Mouse (Mus musculus): Measurements from ENCODE around the gene Kansl1. TPM values are rescaled to one million over a fixed set of nuclear protein-coding genes. Genes with fewer than 3 reads are reported as not detected.

The Kansl1 gene
- total RNA-seq, 1 experiment: 37.7 TPM

- peak; percentile 52; the same call in 1 of the 2 replicates for TF ChIP-seq HCFC1 (IDR thresholded peaks at IDR 0.05; ENCODE audit: borderline replicate concordance, insufficient read depth, low read length)
- TF ChIP-seq MAFK (IDR thresholded peaks at IDR 0.05; ENCODE audit: insufficient read depth, low read depth, low read length): no peak
- Histone ChIP-seq H3K4me1 (ENCODE audit: control insufficient read depth in 2 of 2, insufficient read depth in 2 of 2, low read length in 2 of 2, poor library complexity in 1 of 2) (peaks cover 4 to 17% of the 10 kb centered on the region in 2 experiments; a peak in 2 of 4 replicates), H3K27ac (ENCODE audit: insufficient read depth, low read depth, low read length, poor library complexity, severe bottlenecking) (peak overlapping the region; percentile 100), H3K9me3 (ENCODE audit: control insufficient read depth, insufficient read depth, low read depth, low read length) (no peaks in the 10 kb centered on the region), H3K4me3 (ENCODE audit: insufficient read depth in 1 of 2, low read depth in 1 of 2, low read length in 2 of 2, poor library complexity in 1 of 2, severe bottlenecking in 1 of 2) (peak overlapping the region; percentile 75 to 78), H3K36me3 (ENCODE audit: control insufficient read depth, insufficient read depth, low read length, poor library complexity, severe bottlenecking) (no peaks in the 10 kb centered on the region), H3K9ac (ENCODE audit: insufficient read depth, low read depth, low read length, poor library complexity, severe bottlenecking) (peak overlapping the region; percentile 96)
- in situ Hi-C loops (cut with MboI; ENCODE audit: low sequenced_read_pairs in 2 of 2, unreplicated experiment in 2 of 2): no loop called here
- peak; percentile 40 for DNase-seq (ENCODE audit: low read depth, low spot score)
Measured at GRCm38 (mm10) chr11:104441475-104442332, 27.0 kb downstream of the Kansl1 start.

GRCm38 (mm10) chr11:104440521-104441474, 27.9 kb downstream of the Kansl1 start:
- no peak for DNase-seq (ENCODE audit: low read depth, low spot score)
- peak overlapping the region; percentile 75 to 78 for H3K4me3 ChIP-seq (ENCODE audit: insufficient read depth in 1 of 2, low read depth in 1 of 2, low read length in 2 of 2, poor library complexity in 1 of 2, severe bottlenecking in 1 of 2)
- in situ Hi-C loops (cut with MboI; ENCODE audit: low sequenced_read_pairs in 2 of 2, unreplicated experiment in 2 of 2): no loop called here
- peaks cover 4 to 17% of the 10 kb centered on the region in 2 experiments; a peak in 2 of 4 replicates for H3K4me1 ChIP-seq (ENCODE audit: control insufficient read depth in 2 of 2, insufficient read depth in 2 of 2, low read length in 2 of 2, poor library complexity in 1 of 2)
- no peak for TF ChIP-seq MAFK (IDR thresholded peaks at IDR 0.05; ENCODE audit: insufficient read depth, low read depth, low read length)
- TF ChIP-seq CHD2 (IDR thresholded peaks at IDR 0.05; ENCODE audit: low read depth, low read length): no peak
- TF ChIP-seq HCFC1 (IDR thresholded peaks at IDR 0.05; ENCODE audit: borderline replicate concordance, insufficient read depth, low read length): no peak
- TF ChIP-seq ZNF384 (IDR thresholded peaks at IDR 0.05; ENCODE audit: low read depth, low read length): peak; percentile 76
- no peak for TF ChIP-seq ZC3H11A (IDR thresholded peaks at IDR 0.05; ENCODE audit: borderline replicate concordance, low read depth, low read length)
- H3K36me3 ChIP-seq (ENCODE audit: control insufficient read depth, insufficient read depth, low read length, poor library complexity, severe bottlenecking): no peaks in the 10 kb centered on the region
- peak overlapping the region; percentile 96 for H3K9ac ChIP-seq (ENCODE audit: insufficient read depth, low read depth, low read length, poor library complexity, severe bottlenecking)
- peak overlapping the region; percentile 100 for H3K27ac ChIP-seq (ENCODE audit: insufficient read depth, low read depth, low read length, poor library complexity, severe bottlenecking)
- H3K9me3 ChIP-seq (ENCODE audit: control insufficient read depth, insufficient read depth, low read depth, low read length): no peaks in the 10 kb centered on the region

- no peak for TF ChIP-seq ZNF384 (IDR thresholded peaks at IDR 0.05; ENCODE audit: low read depth, low read length)
- TF ChIP-seq CHD2 (IDR thresholded peaks at IDR 0.05; ENCODE audit: low read depth, low read length): no peak
- TF ChIP-seq ZC3H11A (IDR thresholded peaks at IDR 0.05; ENCODE audit: borderline replicate concordance, low read depth, low read length): no peak
- TF ChIP-seq MAFK (IDR thresholded peaks at IDR 0.05; ENCODE audit: insufficient read depth, low read depth, low read length): no peak
- TF ChIP-seq HCFC1 (IDR thresholded peaks at IDR 0.05; ENCODE audit: borderline replicate concordance, insufficient read depth, low read length): no peak
- in situ Hi-C loops (cut with MboI; ENCODE audit: low sequenced_read_pairs in 2 of 2, unreplicated experiment in 2 of 2): no loop called here
- Histone ChIP-seq H3K4me3 (ENCODE audit: insufficient read depth in 1 of 2, low read depth in 1 of 2, low read length in 2 of 2, poor library complexity in 1 of 2, severe bottlenecking in 1 of 2) (peak overlapping the region in 1 of 2 experiments; percentile 78; a peak in 2 of 4 replicates), H3K4me1 (ENCODE audit: control insufficient read depth in 2 of 2, insufficient read depth in 2 of 2, low read length in 2 of 2, poor library complexity in 1 of 2) (peaks cover 0 to 15% of the 10 kb centered on the region in 2 experiments; a peak in 2 of 4 replicates), H3K9me3 (ENCODE audit: control insufficient read depth, insufficient read depth, low read depth, low read length) (no peaks in the 10 kb centered on the region), H3K27ac (ENCODE audit: insufficient read depth, low read depth, low read length, poor library complexity, severe bottlenecking) (no peak overlapping the region), H3K36me3 (ENCODE audit: control insufficient read depth, insufficient read depth, low read length, poor library complexity, severe bottlenecking) (no peaks in the 10 kb centered on the region), H3K9ac (ENCODE audit: insufficient read depth, low read depth, low read length, poor library complexity, severe bottlenecking) (no peak overlapping the region)
- DNase-seq (ENCODE audit: low read depth, low spot score): no peak
Measured at GRCm38 (mm10) chr11:104439703-104440102, 29.0 kb downstream of the Kansl1 start.

GRCm38 (mm10) chr11:104438450-104438849, 30.2 kb downstream of the Kansl1 start:
- TF ChIP-seq CHD2 (IDR thresholded peaks at IDR 0.05; ENCODE audit: low read depth, low read length) (no peak), HCFC1 (IDR thresholded peaks at IDR 0.05; ENCODE audit: borderline replicate concordance, insufficient read depth, low read length) (no peak), ZNF384 (IDR thresholded peaks at IDR 0.05; ENCODE audit: low read depth, low read length) (no peak), MAFK (IDR thresholded peaks at IDR 0.05; ENCODE audit: insufficient read depth, low read depth, low read length) (no peak), ZC3H11A (IDR thresholded peaks at IDR 0.05; ENCODE audit: borderline replicate concordance, low read depth, low read length) (no peak)
- Histone ChIP-seq H3K36me3 (ENCODE audit: control insufficient read depth, insufficient read depth, low read length, poor library complexity, severe bottlenecking) (no peaks in the 10 kb centered on the region), H3K9me3 (ENCODE audit: control insufficient read depth, insufficient read depth, low read depth, low read length) (no peaks in the 10 kb centered on the region), H3K4me3 (ENCODE audit: insufficient read depth in 1 of 2, low read depth in 1 of 2, low read length in 2 of 2, poor library complexity in 1 of 2, severe bottlenecking in 1 of 2) (no peak overlapping the region), H3K9ac (ENCODE audit: insufficient read depth, low read depth, low read length, poor library complexity, severe bottlenecking) (no peak overlapping the region), H3K4me1 (ENCODE audit: control insufficient read depth in 2 of 2, insufficient read depth in 2 of 2, low read length in 2 of 2, poor library complexity in 1 of 2) (peaks cover 0 to 15% of the 10 kb centered on the region in 2 experiments; a peak in 1 of 4 replicates), H3K27ac (ENCODE audit: insufficient read depth, low read depth, low read length, poor library complexity, severe bottlenecking) (no peak overlapping the region)
- in situ Hi-C loops (cut with MboI; ENCODE audit: low sequenced_read_pairs in 2 of 2, unreplicated experiment in 2 of 2): no loop called here
- no peak for DNase-seq (ENCODE audit: low read depth, low spot score)
